Mouse (Mus musculus) liver, embryonic 13.5 days (tissue): ENCODE results near the gene Irf2. TPM values are rescaled to one million over a fixed set of nuclear protein-coding genes. Genes with fewer than 3 reads are reported as not detected.

Experiments
- ATAC-seq: fragments of 200-750 bp; cut with Nextera tagmentation; 2 replicates; pipeline ENCODE4 v1.8.0; 2017; ENCODE audit warnings: low read depth, mild to moderate bottlenecking, moderate number of reproducible peaks, moderate library complexity
- DNase-seq: peaks from one replicate; pipeline ENCODE4 v3.0.0; 2022
- H3K27ac ChIP-seq: fragments of 300-500 bp; sonication (generic); 2 replicates; pipeline ENCODE4 v1.5.1; 2015; ENCODE audit warnings: moderate library complexity, mild to moderate bottlenecking, inconsistent platforms
- H3K27me3 ChIP-seq: fragments of 300-500 bp; sonication (generic); 2 replicates; pipeline ENCODE4 v1.6.1; 2015; ENCODE audit warnings: mild to moderate bottlenecking, inconsistent platforms
- H3K36me3 ChIP-seq: fragments of 300-500 bp; sonication (generic); 2 replicates; pipeline ENCODE4 v1.6.1; 2015; ENCODE audit warnings: mild to moderate bottlenecking, inconsistent platforms
- H3K4me1 ChIP-seq: fragments of 300-500 bp; sonication (generic); replicated peaks from 2 replicates; pipeline ENCODE4 v1.6.1; 2015; ENCODE audit warnings: inconsistent platforms
- H3K4me2 ChIP-seq: fragments of 300-500 bp; sonication (generic); 2 replicates; pipeline ENCODE4 v1.6.1; 2015; ENCODE audit warnings: inconsistent platforms, mild to moderate bottlenecking, moderate library complexity
- H3K4me3 ChIP-seq: fragments of 300-500 bp; sonication (generic); replicated peaks from 2 replicates; pipeline ENCODE4 v1.5.1; 2015; ENCODE audit warnings: mild to moderate bottlenecking, inconsistent platforms
- H3K9ac ChIP-seq: fragments of 300-500 bp; sonication (generic); 2 replicates; pipeline ENCODE4 v1.6.1; 2015; ENCODE audit warnings: mild to moderate bottlenecking, inconsistent platforms
- H3K9me3 ChIP-seq: fragments of 300-500 bp; sonication (generic); replicated peaks from 2 replicates; pipeline ENCODE4 v1.6.1; 2016; ENCODE audit warnings: inconsistent platforms
- WGBS: fragments of 180-500 bp; shearing (Covaris S2); methylation state at CpG from one replicate; pipeline ENCODE4 v1.1.7; 2015; ENCODE audit not compliant: insufficient replicate concordance; 5-methylcytosine and 5-hydroxymethylcytosine counted together
- polyA plus RNA-seq: library from polyadenylated mRNA; unstranded; fragments of >200 nt; fragmentation: Nextera tagmentation; extraction: Ambion mirVana; gene quantifications from 2 replicates; pipeline ENCODE4 v1.2.1, GENCODE M21; 2015

Gene Irf2
- polyA plus RNA-seq, 1 experiment from 2014 or later: 11.1 TPM

DNA sequence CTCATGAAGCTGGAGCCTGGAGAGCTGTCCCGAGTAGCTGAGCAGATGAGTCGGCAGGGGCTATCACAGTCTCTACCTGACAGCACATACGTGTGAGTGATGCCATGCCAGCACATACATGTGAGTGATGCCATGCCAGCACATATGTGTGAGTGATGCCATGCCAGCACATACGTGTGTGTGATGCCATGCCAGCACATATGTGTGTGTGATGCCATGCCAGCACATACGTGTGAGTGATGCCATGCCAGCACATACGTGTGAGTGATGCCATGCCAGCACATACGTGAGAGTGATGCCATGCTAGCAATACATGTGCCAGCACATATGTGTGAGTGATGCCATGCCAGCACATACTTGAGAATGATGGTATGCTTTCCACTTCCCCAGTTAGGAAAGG is 18.6 kb downstream of the Irf2 start:
- Histone ChIP-seq H3K9ac (no peak overlapping the region), H3K27ac (peak overlapping the region; percentile 29; the same call in 1 of the 2 replicates), H3K4me3 (no peak overlapping the region), H3K9me3 (no peaks in the 10 kb centered on the region), H3K27me3 (no peaks in the 10 kb centered on the region), H3K4me1 (peaks cover 66% of the 10 kb centered on the region), H3K4me2 (no peak overlapping the region), H3K36me3 (0 out of 2 replicates have a peak, but pooled peaks cover 3% of the 10 kb centered on the region)
- no peak for ATAC-seq
- no peak for DNase-seq
- WGBS: 81% methylated on average over 7 of the region's 7 CpGs

DNA sequence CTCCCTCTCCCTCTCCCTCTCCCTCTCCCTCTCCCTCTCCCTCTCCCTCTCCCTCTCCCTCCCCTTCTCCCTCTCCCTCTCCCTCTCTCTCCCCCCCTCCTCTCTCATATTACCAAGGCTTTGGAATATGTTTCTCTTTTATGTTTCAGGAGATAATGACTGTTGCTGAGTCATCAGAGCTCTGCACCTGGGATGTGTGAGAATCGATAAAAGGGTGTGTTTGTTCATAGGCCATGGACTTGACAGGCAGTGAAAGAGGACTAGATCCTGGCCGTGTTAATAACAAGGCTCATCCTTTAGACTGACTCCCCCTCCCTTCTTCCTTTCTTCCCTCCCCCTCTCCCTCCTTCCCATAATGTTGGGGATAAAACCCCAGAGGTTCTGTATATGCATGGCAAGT is 19.1 kb downstream of the Irf2 start:
- Histone ChIP-seq H3K27ac (peak overlapping the region; percentile 9; the same call in 1 of the 2 replicates), H3K4me1 (peaks cover 70% of the 10 kb centered on the region), H3K36me3 (0 out of 2 replicates have a peak, but pooled peaks cover 3% of the 10 kb centered on the region), H3K27me3 (no peaks in the 10 kb centered on the region), H3K4me2 (peak overlapping the region; percentile 18), H3K9me3 (no peaks in the 10 kb centered on the region), H3K9ac (no peak overlapping the region), H3K4me3 (no peak overlapping the region)
- 30% methylated on average over 2 of the region's 2 CpGs for WGBS
- DNase-seq: peak; percentile 42
- peak; percentile 84 for ATAC-seq

GRCm38 (mm10) chr8:46759562-46759961 is 20.0 kb downstream of the Irf2 start:
- Histone ChIP-seq H3K27me3 (no peaks in the 10 kb centered on the region), H3K9ac (no peak overlapping the region), H3K4me3 (no peak overlapping the region), H3K9me3 (no peaks in the 10 kb centered on the region), H3K36me3 (0 out of 2 replicates have a peak, but pooled peaks cover 3% of the 10 kb centered on the region), H3K27ac (peak overlapping the region; percentile 9; the same call in 1 of the 2 replicates), H3K4me2 (no peak overlapping the region), H3K4me1 (peaks cover 76% of the 10 kb centered on the region)
- ATAC-seq (no peak), DNase-seq (no peak)
- WGBS: 83% methylated on average over 7 of the region's 7 CpGs

DNA sequence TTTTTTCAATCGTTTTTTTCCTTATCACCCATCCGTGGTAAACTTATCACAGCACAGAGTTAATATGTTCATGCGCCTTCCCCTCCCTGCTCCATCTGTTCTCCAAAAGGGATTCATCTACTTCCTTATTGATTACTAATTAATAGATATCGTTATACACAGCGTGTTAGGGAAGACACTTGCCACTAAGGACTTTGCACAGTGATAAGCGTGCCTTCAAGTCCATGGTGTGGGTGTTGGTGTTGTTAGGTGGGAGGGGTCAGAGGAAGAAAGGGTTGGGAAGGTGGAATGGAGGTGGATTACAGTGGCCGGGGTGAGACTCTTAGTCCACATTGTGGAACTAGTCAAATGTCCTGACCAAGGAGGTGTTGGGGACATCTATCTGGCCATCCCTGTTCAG is 21.2 kb downstream of the Irf2 start:
- H3K4me1 ChIP-seq: peaks cover 83% of the 10 kb centered on the region

DNA sequence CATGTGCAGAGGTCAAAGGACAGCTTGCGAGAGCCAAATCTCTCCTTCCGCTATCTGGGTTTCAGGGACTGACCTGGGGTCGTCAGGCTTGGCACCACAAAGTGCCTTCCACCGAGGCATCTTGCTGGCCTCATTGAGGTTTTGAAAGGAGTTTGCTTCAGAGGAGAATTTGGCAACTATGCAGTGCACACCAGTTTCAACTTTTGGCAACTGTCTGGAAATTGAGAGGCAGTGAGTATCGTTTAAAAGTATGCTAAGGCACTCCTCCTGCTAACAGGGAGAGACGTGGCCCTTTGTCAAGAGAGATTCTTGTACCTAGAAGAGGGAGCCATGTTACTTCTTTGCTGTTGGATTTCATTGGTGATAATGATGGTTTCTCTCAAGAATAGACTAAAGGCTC is 21.9 kb downstream of the Irf2 start:
- Histone ChIP-seq H3K27ac (no peak overlapping the region), H3K9ac (no peak overlapping the region), H3K4me3 (no peak overlapping the region), H3K9me3 (no peaks in the 10 kb centered on the region), H3K27me3 (no peaks in the 10 kb centered on the region), H3K36me3 (0 out of 2 replicates have a peak, but pooled peaks cover 3% of the 10 kb centered on the region), H3K4me2 (no peak overlapping the region), H3K4me1 (peaks cover 78% of the 10 kb centered on the region)
- DNase-seq (no peak), ATAC-seq (no peak)
- WGBS: 66% methylated on average over 6 of the region's 6 CpGs

More for the DNA sequence above, 21.2 kb downstream of the Irf2 start:
- Histone ChIP-seq H3K27ac (no peak overlapping the region), H3K27me3 (no peaks in the 10 kb centered on the region), H3K4me3 (no peak overlapping the region), H3K4me2 (no peak overlapping the region), H3K9me3 (no peaks in the 10 kb centered on the region), H3K36me3 (0 out of 2 replicates have a peak, but pooled peaks cover 3% of the 10 kb centered on the region), H3K9ac (no peak overlapping the region)
- WGBS: 65% methylated on average over 7 of the region's 7 CpGs
- no peak for DNase-seq
- no peak for ATAC-seq

DNA sequence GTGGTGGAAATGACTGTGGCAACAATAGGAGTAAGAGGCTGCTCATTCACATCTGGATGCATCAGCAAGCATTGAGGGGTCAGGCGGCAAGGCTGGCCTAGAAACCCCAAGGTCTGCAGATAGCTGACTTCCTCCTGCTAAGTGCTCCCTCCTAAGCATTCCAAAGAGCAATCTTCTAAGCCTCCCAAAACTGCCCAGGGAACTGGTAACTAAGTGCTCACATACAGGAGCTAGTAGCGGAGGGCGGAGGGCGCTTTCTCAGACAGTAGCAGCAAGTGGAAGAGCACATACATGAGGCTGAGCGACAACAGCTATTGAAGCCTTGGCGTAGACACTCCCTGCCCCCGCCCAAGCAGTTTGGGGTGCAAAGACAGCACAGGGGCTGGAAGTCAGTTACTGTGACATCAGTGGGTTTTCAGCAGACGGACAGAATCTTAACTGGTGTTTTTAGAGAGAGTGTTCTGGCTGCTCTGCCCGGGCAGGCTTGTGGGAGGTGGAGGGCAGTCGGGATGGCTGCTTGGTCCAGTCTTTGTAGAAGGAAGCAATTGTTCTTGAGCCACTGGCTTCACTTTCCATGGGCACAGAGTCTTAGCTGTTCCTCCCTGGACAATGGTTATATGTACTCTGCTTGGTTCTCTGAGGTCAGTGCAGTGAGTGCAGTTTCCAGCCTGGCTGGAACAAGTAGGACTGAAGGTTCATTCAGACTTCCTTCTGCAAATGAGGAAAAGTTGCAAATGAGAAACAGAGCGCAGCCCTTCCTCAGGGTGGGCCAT is 30.1 kb downstream of the Irf2 start:
- 0 out of 2 replicates have a peak overlapping the region, but pooled peaks have one; percentile 15 for H3K9ac ChIP-seq
- H3K4me3 ChIP-seq: no peak overlapping the region
- H3K27me3 ChIP-seq: no peaks in the 10 kb centered on the region
- DNase-seq (no peak), ATAC-seq (peak; percentile 46; the same call in 1 of the 2 replicates)
- H3K27ac ChIP-seq: peak overlapping the region; percentile 23; the same call in 1 of the 2 replicates
- no peaks in the 10 kb centered on the region for H3K36me3 ChIP-seq
- 63% methylated on average over 11 of the region's 11 CpGs for WGBS
- H3K4me2 ChIP-seq: no peak overlapping the region
- peaks cover 56% of the 10 kb centered on the region for H3K4me1 ChIP-seq
- no peaks in the 10 kb centered on the region for H3K9me3 ChIP-seq

DNA sequence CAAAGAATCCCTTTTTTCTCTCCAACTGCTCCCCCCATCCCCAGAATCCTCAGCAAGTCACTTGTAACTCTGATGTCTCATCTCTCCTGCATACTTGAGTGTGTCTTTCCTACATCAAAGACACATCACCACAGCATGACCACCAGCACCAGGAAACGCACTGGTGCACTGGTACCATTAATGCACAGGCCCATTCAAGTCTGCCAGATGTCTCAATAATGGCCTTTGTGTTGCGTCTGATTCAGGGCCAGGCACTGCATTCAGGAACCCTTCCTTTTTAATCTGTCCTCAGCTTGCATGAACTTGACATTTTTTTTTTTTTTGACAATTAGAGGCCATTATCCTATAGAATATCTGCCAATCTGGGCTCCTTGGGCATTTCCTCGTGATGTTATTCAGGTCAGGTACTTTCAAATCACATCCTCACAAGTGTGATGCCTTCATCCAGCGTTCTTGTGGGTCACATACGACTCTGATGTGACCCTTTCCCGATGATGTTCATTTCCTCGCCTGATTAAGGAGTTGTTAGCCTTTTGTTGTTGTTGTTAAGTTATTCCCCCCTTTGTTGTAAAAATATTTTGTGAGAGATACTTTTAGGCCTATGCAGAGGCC is 31.5 kb downstream of the Irf2 start:
- ATAC-seq (no peak), DNase-seq (no peak)
- Histone ChIP-seq H3K4me3 (no peak overlapping the region), H3K9me3 (no peaks in the 10 kb centered on the region), H3K4me2 (no peak overlapping the region), H3K4me1 (peaks cover 58% of the 10 kb centered on the region), H3K27ac (no peak overlapping the region), H3K36me3 (no peaks in the 10 kb centered on the region), H3K27me3 (no peaks in the 10 kb centered on the region), H3K9ac (no peak overlapping the region)
- WGBS: 81% methylated on average over 7 of the region's 7 CpGs

DNA sequence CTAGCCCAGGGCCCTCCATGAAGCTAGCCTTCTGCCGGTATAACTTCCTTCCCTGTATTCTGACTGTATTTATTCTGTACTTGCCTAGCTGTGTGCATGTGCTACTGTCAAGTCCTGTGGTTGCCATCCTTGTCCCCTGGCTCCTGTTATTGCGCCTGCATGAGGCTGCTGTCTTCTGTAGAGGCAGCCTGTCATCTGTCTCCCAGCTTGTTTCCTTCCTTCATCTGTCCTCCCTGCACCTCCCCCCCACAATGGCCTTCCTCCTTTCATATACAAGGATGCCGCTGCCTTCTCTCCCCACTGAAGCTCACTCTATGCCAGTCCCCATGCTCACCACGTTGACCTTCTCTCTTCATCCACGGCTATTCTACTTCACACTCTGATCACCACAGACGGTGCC is 33.3 kb downstream of the Irf2 start:
- no peaks in the 10 kb centered on the region for H3K9me3 ChIP-seq
- ATAC-seq: no peak

DNA sequence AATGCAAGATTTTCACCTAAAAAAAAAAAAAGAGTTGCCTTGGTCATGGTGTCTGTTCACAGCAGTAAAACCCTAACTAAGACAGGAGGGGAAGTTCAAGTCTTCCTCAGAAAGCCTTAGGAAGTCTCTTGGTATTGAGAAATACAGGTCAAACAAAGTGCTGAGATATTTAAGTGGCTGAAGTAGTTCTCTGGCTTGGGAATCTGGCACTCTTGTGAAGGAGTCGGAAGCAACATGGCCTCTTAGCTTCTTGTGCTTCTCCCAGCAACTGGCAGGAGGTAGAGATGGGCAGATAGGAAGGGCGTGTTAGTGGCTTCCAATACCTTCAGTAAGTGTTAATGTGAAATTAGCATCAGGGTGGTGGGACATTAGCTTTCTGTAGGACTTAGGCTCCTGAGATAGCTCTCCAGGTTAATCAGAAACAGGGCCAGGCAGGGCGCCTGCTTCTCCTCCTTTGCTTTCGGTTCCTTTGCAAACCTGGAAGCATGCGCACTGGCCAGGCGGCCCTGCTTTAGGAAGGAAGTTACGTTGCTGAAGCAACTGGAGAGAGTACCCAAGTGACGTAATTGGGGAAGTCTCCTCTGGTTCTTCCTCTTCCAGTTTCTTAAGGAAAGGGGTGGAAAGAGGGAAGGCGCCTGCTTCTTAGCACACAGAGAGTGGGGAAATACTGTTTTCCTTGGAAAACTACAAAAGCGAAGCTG is 38.4 kb downstream of the Irf2 start:
- 72% methylated on average over 10 of the region's 10 CpGs for WGBS
- DNase-seq: no peak

More for the DNA sequence above, 33.3 kb downstream of the Irf2 start:
- peaks cover 56% of the 10 kb centered on the region for H3K4me1 ChIP-seq
- no peaks in the 10 kb centered on the region for H3K27me3 ChIP-seq
- no peaks in the 10 kb centered on the region for H3K36me3 ChIP-seq
- no peak overlapping the region for H3K9ac ChIP-seq
- no peak for DNase-seq
- H3K27ac ChIP-seq: no peak overlapping the region
- H3K4me3 ChIP-seq: no peak overlapping the region
- no peak overlapping the region for H3K4me2 ChIP-seq
- WGBS: 44% methylated on average over 6 of the region's 6 CpGs

GRCm38 (mm10) chr8:46781067-46781657 is 41.6 kb downstream of the Irf2 start:
- WGBS: 83% methylated on average over 6 of the region's 6 CpGs
- Histone ChIP-seq H3K27ac (no peak overlapping the region), H3K9me3 (no peaks in the 10 kb centered on the region), H3K4me1 (peaks cover 31% of the 10 kb centered on the region), H3K4me3 (no peak overlapping the region), H3K36me3 (peaks cover 9% of the 10 kb centered on the region), H3K27me3 (no peaks in the 10 kb centered on the region), H3K4me2 (no peak overlapping the region), H3K9ac (no peak overlapping the region)
- DNase-seq (no peak), ATAC-seq (no peak)

More for the DNA sequence above, 38.4 kb downstream of the Irf2 start:
- Histone ChIP-seq H3K9me3 (no peaks in the 10 kb centered on the region), H3K9ac (no peak overlapping the region), H3K4me3 (no peak overlapping the region), H3K27ac (no peak overlapping the region), H3K4me2 (no peak overlapping the region), H3K4me1 (peaks cover 34% of the 10 kb centered on the region), H3K36me3 (peaks cover 9% of the 10 kb centered on the region), H3K27me3 (no peaks in the 10 kb centered on the region)
- no peak for ATAC-seq

DNA sequence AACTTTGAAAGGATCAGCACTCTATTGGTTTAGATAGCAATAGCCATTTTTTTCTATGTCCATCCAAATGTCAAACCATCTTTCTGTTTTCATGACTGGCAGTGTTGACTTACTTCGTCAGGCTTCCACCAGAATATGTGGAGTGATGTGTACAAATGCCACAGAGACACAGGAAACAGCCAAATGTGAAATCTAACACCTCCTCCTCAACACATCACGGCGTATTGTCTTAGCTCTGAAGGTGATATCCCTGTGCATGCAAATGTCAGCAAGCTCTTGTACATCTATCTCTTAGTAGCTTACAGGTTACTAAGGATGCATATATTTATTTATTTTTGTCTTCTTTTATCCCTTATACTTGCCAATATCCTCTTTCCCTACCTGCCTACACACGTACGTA is 42.7 kb downstream of the Irf2 start:
- 80% methylated on average over 5 of the region's 5 CpGs for WGBS
- H3K27me3 ChIP-seq: no peaks in the 10 kb centered on the region
- DNase-seq: no peak
- H3K4me1 ChIP-seq: peaks cover 39% of the 10 kb centered on the region
- no peak overlapping the region for H3K9ac ChIP-seq
- H3K36me3 ChIP-seq: peaks cover 9% of the 10 kb centered on the region
- ATAC-seq: no peak
- no peak overlapping the region for H3K27ac ChIP-seq
- no peak overlapping the region for H3K4me2 ChIP-seq
- no peak overlapping the region for H3K4me3 ChIP-seq
- H3K9me3 ChIP-seq: no peaks in the 10 kb centered on the region
